Mouse (Mus musculus): ENCODE measurements around the gene Ehmt2.
"Not testable (repeated sequence)": the region's sequence is repeated elsewhere in the genome, so short reads cannot be mapped to it uniquely, and the experiment has no call there.

Gene Ehmt2

DNA sequence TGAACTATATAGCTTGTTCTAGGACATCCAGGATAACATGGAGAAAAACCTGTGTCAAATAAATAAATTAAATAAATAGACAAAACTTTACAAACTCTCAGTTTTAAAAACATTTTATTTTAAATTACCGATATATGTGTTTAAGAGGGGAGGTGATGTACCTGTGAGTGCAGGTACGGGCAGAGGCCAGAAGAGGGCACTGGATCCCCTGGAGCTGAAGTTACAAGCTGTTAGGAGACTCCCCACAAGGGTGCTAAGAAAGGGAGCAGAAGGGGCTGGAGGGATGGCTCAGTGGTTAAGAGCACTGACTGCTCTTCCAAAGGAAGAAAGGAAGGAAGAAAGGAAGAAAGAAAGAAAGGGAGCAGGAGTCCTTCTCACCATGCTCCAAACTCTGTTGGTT lies 6.9 kb upstream of the Ehmt2 start:
- no peak for DNase-seq (ENCODE audit: low read depth, low spot score)

GRCm38 (mm10) chr17:34893072-34893824 lies 5.0 kb upstream of the Ehmt2 start:
- DNase-seq (ENCODE audit: low read depth, low spot score), result no peak

DNA sequence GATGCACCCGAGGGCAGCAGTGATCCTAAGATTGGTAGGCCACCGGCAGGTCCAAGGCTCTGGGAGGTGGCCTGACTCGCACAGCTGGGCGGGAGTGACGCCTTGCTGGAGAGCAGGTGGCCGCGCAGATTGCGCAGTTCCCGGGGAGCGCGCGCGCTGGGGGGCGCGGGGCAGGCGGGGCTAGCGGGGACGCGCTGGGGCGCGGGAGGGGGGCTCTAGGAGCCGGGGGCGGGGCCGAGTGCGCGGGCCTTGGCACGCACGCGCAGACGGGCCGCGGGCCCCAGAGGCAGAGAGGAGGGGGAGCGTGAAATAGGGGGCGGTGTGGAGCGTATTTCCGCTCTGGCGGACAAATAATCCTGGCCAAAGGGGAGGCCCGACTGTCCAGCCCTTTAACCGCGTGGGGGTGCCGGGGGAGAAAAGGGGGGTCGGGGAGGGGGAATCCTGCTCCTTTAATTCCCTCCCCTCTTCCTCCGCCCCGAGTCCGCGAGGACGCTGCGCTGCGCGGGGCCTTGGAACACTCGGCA lies 4.1 kb upstream of the Ehmt2 start:
- peak; percentile 91 for DNase-seq (ENCODE audit: low read depth, low spot score)

GRCm38 (mm10) chr17:34894801-34895530 lies 3.3 kb upstream of the Ehmt2 start:
- no peak for DNase-seq (ENCODE audit: low read depth, low spot score)

- DNase-seq (ENCODE audit: low read depth, low spot score), result no peak
Observed at GRCm38 (mm10) chr17:34895724-34896123, 2.5 kb upstream of the Ehmt2 start.

GRCm38 (mm10) chr17:34896366-34896765 lies 1.9 kb upstream of the Ehmt2 start:
- DNase-seq (ENCODE audit: low read depth, low spot score), result peak; percentile 87

DNA sequence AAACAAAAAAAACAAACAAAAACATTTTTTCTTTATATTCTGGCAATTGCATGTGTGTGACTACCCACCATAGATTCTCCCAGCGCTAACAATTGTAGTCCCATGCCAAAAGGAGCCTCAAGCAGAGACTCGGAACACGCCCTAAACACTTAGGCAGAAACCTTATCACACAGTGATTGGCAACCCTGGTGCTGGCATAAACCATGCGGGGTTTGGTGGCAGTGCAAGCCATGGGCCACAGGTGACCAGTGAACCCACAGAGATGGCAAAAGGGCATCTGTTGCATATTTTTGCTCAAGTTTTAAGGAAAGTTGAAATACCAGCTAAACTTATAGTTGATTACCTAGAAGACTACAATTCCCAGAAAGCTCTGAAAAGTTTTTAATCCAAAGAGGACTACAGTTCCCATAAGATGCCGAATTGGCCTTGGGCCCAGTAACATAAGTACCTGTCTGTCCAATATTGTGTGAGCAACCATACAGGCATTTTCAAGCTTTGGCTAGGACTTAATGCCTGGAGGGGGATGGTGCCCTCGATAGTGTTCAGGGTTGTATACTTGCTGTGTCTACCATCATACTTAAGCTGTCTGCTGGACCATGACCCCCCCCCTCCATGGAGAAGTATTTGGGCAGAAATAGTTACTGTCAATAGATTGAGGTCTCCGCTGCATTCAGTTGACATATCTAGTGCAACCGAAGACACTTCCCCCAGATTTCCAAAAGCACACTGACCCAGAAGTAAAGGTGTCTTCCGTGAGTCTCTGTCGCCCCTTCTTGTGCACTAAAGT lies 703 bp upstream of the Ehmt2 start:
- DNase-seq (ENCODE audit: low read depth, low spot score), result no peak

- no peak for DNase-seq (ENCODE audit: low read depth, low spot score)
Observed at GRCm38 (mm10) chr17:34898706-34899052, 410 bp downstream of the Ehmt2 start.

- peak; percentile 55 for DNase-seq (ENCODE audit: low read depth, low spot score)
Observed at GRCm38 (mm10) chr17:34899053-34899889, 1.0 kb downstream of the Ehmt2 start.

GRCm38 (mm10) chr17:34899890-34900243 lies 1.6 kb downstream of the Ehmt2 start:
- peak; percentile 73 for DNase-seq (ENCODE audit: low read depth, low spot score)

DNA sequence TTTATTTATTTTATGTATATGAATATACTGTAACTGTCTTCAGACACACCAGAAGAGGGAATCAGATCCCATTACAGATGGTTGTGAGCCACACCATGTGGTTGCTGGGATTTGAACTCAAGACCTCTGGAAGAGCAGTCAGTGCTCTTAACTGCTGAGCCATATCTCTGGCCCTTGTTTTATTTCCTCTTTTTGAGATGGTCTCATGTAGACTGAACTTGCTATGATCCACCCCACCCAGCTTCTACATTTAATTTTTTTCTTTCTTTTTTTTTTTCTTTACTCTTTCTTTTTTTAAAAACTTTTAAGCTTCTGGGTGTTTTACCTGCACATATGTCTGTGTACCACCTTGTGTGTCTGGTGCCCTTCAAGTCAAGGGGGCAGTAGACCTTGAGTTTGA lies 2.6 kb downstream of the Ehmt2 start:
- not testable (repeated sequence) for DNase-seq (ENCODE audit: low read depth, low spot score)

DNA sequence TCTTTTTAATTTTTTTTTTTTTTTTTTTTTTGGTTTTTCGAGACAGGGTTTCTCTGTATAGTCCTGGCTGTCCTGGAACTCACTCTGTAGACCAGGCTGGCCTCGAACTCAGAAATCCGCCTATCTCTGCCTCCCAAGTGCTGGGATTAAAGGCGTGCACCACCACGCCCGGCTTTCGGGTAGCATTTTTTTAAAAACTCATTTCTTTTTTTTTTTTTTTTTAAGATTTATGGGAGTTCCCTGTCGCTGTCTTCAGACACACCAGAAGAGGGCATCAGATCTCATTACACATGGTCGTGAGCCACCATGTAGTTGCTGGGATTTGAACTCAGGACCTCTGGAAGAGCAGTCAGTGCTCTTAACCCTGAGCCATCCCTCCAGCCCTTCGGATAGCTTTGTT lies 3.7 kb downstream of the Ehmt2 start:
- not testable (repeated sequence) for DNase-seq (ENCODE audit: low read depth, low spot score)

GRCm38 (mm10) chr17:34902895-34903294 lies 4.6 kb downstream of the Ehmt2 start:
- no peak for DNase-seq (ENCODE audit: low read depth, low spot score)

GRCm38 (mm10) chr17:34910982-34911381 lies 12.7 kb downstream of the Ehmt2 start:
- no peak for DNase-seq (ENCODE audit: low read depth, low spot score)

DNA sequence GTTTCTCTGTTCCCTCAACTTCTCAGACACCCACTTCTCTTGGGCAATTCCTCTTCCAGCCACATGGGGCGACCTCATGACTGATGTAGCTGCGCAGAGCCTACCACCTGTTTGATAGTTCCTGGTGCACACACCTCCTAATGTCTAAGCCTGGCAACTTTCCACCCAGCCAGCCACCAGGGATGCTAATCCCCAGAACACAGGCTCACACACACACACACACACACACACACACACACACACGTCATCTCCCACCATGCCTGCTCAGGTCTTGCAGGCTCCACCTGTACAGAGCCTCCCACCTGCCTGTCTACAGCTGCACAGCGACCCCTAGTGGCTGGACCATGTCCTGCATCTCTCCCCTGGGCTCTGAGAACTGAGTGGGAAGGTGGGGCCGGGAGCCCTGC lies 13.7 kb downstream of the Ehmt2 start:
- DNase-seq (ENCODE audit: low read depth, low spot score), result peak; percentile 90

DNA sequence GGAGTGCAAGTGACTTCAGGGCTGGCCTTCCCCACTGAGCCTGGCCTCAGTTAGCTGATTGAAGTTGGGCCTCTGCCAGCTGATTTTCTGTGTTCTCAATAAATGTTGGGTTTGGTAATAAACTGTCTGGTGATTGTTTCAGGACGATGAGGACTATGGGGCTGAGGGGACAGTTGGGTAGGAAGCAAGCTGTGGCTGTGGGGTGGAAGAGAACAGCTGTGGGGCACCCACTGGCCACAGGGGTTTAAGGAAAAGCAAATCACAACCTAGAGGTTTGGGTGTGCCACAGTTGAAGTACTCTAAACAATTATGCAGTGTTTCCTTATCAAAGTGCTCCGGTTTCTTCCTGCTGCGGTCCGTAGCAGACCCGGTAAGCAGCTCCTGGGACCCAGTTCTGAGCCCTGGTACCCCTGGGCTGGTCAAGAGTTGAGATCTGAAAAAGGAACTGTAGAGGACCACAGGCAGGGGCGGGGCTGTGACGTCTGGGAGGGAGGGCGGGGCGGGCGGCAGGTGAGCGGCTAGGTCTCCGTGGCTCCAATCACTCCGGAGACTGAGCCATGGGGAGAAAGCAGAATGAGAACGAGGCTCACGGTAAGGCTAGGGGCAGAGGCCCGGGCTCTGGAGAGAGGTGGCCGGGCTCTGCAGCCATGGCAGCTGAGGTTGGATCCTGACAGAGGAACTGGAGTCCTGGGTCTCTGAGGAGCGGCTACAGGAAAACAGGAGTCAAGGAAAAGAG lies 15.8 kb downstream of the Ehmt2 start, which contains the start of gene Slc44a4:
Slc44a4 (plus strand) TSS at position 537 of the 736 bp plus-strand sequence.
- DNase-seq (ENCODE audit: low read depth, low spot score), result no peak

- DNase-seq (ENCODE audit: low read depth, low spot score), result no peak
Observed at GRCm38 (mm10) chr17:34915410-34915831, 17.2 kb downstream of the Ehmt2 start.

GRCm38 (mm10) chr17:34916316-34916715 lies 18.0 kb downstream of the Ehmt2 start:
- no peak for DNase-seq (ENCODE audit: low read depth, low spot score)

- DNase-seq (ENCODE audit: low read depth, low spot score), result no peak
Observed at GRCm38 (mm10) chr17:34917188-34917587, 18.9 kb downstream of the Ehmt2 start.

- DNase-seq (ENCODE audit: low read depth, low spot score), result no peak
Observed at GRCm38 (mm10) chr17:34922939-34923338, 24.7 kb downstream of the Ehmt2 start.
